Mouse (Mus musculus) layer of hippocampus, adult 11-12 months (tissue): ENCODE measurements at regions not wholly inside any gene's neighbourhood (a gene's known extent, or its start where the extent isn't known, plus 50 kb on each side); places are given as distances from the start of the nearest gene placed in this dataset.

Source experiments
- DNase-seq: peaks from one replicate; pipeline ENCODE4 v3.0.0; 2022; ENCODE audit warnings: low spot score

DNA sequence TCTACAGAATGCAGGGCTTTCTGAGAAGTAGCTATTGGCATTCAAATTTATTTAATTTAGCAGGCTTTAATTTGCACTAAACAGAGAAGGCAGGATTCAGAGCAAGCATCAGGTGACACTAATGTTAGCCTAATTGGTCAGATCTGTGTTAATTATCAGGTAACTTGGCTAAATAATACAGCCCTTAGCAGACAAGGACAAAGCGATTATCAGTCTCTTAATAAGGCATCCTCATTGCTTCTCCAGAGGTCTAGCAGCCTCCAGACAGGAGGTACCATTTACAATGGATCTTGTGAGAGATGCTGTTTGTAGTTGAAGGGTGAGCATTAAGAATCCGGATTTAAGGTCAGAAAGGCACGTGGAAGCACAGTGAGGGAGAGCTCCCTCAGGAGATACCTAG lies 253.7 kb upstream of the Fam92a start:
- DNase-seq: no peak

DNA sequence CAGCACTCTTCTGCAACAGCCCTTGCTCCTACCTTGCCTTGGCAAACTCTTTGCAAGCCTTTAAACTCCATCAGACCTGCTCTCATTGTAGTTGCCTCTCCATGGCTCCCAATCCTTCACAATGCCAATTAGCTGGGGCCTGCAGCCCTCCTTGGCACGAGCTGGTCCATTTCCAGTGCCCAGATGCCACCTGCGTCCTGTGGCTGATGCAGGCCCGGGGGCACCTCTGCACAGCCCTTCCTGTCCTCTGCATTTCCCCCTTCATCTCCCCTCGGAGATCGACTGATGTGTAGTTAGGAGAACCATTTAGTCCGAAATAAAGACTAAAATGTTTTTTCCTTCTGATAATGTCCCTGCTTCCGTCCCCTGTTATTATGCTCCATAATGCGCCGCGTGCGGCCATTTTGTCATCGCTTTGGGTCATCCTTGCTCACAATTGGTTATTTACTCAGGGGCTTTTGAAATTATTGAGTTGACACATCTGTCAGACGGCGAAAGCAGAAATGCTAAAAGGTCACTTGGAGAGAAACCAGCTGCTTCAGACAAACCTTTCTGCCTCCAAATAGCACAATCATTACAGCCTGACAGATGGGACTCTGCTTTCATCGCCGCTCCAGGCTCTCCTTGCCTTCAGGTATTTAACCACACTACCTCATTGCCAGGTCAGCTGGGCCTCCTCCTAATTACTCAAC lies 250.0 kb upstream of the Fam92a start:
- DNase-seq: no peak

DNA sequence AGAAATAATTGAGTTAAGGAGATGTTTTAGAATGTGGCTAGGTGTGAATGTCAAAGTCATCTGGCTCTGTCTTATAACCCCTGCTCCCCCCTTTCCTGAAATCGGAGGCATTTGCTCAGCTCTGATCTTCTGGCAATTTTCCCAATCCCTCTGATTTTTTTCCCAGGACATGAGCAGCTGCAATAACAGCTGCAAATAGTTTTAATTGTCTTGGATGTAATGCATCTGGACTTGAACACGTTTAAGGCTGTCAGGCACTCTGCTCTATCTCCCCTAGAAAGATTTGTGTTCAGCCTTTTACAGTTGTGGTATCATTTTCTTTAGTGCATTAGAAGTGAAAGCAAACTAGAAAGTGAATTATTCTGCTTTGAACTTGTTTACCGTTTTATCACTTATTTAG lies 246.3 kb upstream of the Fam92a start:
- DNase-seq: no peak

DNA sequence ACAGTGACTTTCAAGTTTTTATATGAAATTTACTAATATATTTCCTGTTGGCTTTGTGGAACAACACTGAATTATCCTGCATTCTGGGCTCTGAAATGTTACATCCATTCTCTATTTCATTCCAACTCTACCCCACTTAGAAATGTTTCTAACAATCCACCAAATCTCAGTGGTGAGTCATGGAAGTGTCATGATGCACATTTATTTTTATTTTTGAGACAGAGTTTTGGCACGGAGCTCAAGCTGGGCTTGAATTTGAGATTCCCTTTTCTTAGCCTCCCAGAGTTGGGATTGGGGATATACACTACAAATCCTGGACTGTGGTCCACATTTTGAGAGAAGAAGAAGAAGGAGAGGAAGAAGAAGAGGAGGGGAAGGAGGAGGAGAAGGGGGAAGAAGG lies 223.5 kb upstream of the Fam92a start:
- no peak for DNase-seq

DNA sequence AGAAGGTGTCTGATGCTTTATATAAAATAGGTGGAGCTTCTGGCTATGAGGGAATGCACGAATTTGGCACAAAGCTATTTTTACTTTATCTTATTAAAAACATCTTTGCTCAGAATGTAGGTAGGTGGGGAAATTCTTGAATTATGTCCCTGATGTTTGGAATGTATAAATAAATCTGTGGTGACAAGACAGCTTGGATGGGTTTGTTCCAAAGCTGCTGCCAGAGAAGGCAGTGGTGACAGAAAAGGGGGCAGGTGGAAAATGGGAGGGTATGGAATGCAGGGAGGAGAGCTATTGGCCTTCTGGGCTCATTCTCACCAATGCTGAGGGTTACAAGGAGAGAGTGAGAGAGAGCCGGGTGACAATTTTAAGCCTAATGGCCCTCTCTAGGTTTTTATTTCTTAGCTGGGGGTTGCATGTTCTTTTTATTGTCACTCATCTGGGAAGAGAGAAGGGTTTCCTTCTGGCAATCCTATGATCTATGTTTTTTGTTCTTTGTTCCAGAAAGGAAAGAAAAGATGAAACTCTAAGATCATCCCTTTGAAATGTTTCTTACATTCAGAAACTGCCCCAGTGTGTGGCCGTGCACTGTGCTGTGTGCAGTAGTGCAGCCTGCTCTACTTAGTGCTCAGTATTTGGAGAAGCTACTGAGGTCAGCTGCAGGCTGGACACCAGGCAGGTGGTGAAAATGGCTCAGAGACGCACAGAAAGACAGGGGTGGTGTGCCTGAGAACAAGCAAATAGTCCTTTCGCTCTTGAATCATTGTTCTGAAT lies 205.2 kb upstream of the Fam92a start:
- DNase-seq: no peak

DNA sequence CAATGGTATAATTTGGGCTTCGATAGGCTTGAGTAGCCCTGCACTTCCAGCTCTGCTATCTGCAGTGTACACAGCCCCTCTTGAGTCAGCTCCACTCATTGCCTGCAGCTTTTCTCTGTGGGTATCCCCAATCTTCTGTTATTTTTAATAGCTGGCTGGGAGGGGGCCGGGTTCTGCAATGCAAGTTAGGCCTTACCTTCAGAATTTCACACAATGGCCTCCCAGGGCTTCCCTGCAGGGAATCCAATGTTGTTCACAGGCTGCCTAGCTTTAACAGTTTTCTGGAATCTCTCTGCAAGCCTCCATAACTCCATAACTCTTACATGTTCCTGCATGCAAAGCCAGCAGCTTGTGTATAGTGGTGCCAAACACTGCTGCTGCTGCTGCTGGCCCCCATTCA lies 197.7 kb upstream of the Fam92a start:
- DNase-seq: no peak

DNA sequence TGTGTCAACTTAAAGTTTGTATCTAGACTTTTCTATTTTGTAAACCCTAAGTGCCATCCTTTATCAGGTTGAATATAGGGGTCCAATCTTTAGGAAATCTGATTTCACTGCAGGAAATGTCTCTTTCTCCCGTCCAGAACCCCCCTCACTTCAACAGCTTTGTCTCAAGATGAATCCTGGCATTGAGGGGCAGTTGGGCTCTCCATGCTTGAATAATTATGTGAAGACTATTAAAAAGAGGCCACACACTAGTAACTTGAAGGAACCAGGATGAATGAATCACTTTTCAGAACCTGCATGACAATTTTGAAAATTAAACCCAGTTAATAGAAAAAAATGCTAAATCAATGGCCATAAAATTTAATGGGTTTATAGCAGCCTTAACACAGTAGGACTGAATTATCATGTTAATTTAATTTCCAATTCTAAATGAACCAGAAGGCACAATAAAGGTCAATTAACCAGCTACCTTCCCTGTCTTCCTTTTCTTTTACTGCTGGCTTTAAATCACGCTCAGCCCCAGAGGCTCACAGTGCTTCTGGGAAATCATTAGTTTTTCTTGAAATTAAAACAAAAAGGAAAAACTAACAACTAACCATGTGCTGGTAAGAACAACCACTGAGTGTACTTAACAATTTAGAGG lies 185.3 kb upstream of the Fam92a start:
- no peak for DNase-seq

DNA sequence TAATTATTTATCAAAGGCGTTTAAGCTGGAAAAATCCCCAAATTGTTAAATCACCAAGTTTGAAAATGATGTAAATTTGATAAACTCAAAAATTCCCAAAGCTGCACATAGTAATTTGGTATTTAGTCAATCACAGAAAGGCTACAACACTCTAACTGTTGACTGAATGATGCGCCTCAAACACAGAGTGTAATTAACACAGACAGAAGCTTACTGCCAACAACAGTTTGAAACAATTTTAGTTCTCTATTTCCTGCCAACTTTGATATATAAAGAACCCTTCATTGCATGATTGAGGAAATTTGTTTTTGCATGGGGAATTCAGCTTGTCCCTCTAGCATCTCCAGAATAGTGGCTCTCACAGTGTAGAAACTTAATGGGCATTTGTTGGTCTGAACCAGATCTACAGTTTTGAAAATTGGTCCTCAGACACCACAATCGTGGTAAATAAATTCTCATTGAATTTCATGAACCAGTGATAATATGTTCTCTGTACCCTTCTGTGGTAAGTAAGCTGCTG lies 181.6 kb upstream of the Fam92a start:
- DNase-seq: no peak

DNA sequence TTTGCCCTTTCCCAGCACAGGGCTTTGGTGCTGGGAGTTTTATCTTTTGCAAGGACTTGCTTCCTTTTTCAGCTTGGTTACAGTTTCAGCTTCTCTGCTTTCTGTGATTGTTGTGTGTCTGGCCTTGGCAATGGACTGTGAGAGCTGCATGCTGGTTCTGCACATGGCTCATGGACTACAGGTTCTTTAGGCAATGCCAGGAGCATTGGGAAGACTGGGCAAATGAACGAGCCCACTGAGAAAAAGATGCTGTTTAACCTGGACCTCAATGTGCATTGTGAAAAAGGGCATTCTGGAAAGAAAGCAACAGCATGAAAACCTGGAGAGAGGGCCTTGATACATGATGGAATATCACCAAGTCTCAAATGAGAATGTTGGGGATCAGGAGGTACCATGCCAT lies 167.4 kb upstream of the Fam92a start:
- DNase-seq: no peak

DNA sequence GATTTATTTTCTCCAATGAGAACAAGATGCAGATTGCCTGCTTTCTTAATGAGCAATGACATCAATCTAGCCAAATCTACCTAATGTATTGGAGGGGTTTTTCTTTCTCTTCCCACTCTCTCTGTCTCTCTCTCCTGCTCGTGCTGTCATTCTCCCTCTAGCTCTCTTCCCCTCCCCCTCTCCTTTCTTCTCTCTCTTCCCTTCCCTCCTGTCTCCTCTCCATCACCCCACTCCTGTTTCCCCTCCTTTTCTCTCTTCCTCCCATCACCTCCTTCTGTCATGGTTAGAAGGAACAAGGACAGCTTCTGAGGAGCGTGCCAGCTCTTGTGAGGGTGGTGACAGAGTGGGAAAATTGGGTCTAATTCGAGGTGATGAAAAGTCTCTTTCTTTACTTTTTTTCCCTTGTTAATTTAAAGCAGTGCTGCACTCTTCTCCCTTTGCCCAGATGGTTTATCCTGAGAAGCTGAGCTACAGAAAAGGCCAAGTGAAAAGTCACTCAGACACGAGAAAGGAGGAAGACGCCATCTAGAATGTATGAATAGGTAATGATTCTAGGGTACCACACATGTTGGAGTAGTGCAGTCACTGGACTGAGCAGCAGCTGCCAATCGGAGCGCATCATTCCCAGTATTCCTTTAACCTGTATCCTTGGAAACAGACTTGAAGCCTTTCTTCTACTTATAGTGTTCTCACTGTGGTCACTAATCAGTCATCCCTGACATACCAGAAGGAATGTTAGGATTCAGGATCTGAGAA lies 163.2 kb upstream of the Fam92a start:
- DNase-seq: no peak

DNA sequence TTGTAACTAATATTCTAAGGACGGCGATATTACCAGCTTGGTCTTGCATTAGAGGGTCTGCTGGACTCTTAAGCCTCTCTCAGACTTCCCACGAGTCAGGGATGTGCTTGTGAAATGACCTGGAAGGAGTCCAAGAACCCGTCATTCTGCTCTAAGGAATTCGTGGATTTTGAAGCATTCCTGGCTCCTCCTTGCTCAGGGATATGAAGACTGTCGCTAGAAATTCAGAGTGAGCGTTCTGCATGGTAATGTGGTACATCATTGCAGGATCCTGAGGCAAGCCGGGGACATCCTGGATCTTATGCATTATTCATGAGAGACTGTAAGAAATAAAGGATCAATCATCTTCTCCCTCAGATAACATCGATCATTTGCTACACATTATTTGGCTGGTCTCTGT lies 162.6 kb upstream of the Fam92a start:
- no peak for DNase-seq

DNA sequence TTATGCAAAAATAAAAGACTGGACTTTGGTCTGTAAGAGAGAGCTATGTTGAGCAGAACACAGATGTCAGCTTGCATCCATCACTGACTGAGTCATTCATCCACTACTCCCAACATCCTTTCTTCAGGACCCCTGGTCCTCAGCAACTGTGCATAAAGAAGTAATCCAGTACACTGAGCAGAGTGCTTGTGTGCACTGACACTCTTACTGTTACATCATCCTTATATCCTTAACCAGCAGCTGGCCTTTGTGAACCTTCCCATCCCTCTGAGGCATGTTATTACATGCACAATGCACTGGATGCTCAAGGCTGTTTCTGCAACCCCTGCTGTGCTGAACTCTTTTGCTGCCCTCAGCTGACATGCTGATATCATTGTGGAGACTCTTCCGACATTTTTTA lies 144.2 kb upstream of the Fam92a start:
- no peak for DNase-seq

DNA sequence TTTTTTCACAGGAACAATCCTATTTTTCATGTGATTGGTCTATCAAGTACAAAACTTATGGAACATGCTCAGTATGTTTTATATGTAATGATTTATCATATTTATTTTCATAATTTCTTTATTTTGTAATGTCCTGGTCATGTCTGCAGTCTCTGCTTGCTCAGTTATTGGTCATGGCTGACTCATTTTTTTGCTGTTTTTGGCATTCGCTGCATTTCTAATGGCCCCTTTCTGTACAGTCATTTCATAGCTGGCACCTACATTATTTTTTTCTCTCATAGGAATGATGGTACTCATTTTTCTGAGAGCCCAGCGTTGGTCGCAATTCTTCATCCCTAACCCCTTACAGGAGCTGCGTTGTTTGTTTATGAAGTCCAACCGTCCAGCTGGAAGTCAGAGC lies 136.5 kb upstream of the Fam92a start:
- no peak for DNase-seq

DNA sequence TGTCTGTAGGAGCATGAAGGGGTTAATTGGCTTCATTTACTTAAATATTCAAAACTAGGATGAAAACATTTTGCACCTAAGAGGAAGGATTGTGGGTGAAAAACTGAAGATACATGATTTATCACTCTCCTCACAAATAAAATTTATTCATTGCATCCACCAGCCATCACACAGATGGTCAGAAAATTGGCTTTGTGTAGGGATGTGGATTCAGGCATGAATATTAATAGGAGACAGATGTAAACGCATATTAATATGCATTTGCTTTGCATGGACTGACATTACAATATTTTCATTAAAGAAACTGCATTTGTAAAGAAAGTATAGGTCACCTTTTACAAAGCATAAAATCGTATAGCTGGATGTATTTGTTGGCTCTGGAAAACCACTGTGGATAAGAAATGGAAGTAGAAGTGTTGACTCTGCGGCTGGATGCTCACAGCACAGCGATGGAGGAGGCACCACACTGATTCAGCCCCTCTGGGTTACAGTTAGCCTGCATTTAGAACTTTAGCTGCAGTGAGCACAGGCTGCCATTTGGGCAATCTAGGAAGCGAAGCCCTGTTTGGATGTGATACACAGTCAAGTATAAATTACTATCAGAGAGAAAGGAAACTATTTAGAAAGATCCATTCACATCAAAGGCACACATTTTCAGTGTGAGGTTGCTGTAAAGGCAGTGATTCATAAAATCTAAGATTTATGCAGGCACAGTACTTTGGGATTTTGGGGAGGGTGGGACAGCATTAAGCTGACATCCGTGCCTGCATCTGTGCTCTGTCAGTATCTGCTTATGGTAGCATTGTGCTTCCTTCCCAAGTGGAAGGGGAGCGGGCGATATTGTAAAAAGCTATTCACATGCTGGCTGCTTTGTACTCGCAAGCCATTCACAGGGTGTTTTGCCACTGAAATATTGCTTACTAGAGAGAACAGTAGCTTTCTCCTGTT lies 135.1 kb upstream of the Fam92a start:
- no peak for DNase-seq

DNA sequence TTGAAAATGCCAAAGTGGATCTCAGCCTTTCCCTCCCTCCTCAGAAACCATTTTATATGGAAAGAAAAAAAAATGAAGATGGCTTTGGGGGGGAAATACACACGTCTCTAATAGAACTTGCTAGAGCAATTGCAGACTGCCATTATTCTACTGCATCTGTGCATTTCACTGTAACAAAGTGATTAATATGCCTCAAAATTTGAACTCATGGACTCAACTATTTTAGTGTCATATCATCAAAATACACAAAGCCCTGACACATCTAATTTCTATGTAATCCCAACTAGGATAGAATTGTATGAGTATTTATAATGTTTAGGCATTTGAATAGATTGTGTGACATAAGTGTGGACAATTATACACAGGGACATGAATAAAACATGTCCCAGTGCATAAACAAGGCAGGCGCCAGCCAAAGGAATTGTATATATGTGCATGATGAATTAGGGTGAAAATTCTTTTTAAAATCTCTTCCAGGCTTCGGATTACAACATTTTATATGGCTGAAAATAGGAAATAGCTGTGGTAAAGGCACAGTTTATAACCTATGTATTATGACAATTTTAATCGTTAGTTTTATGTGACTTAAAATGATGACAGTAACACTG lies 115.4 kb upstream of the Fam92a start:
- no peak for DNase-seq

DNA sequence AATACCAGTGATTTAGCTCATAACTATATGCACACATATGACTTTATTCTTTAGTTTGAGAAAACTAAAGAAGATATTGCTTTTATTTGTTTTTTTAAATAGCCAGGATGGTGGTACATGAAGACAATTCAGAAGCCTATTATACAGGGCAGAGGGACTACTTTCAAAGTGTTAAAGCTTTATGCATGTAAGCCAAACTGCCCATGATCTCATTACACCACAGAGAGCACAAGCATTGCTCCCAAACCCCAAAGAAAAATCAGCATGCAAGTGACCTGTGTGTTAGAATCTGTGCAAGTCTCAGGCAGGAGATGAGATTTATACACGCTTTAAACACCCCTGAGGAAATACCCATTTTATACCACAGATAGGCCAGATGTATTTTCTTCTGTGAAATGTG lies 114.6 kb upstream of the Fam92a start:
- DNase-seq: no peak

DNA sequence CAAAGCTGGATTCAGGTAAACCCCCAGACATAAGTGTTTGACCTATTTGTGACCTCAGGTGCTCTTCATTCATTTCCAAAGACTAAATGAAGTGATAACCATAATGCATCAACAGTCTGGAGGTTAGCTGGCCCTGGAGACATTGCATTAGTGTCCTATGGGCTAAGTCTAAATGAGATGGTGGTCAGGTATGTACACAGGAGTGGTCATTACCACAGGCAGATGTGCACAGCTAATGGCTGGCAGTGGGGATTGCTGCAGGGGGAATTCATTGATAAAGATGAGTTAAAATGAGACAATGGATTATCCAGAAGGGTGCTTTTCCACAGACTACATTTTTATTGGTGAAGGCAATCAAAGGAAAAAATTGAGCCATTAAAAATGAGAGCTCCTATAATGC lies 114.2 kb upstream of the Fam92a start:
- no peak for DNase-seq

DNA sequence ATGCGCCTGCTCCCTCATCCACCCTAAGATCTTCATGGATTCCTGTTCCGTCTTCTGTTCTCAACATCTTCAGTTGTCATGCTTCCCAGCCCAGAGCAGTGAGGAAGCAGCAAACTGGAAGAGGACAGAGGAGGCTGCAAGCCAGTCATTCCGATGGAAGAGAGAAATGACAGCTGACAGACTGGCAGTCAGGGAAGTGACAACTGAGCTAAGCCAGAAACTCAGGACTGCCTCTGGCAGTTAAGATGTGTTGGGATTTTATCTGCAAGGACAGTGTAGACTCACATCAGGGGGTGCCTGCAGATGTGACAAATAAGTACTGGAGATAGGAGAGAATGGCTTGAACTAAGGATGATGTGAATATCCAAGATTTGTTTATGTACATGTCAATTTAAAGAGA lies 106.1 kb upstream of the Fam92a start:
- no peak for DNase-seq

DNA sequence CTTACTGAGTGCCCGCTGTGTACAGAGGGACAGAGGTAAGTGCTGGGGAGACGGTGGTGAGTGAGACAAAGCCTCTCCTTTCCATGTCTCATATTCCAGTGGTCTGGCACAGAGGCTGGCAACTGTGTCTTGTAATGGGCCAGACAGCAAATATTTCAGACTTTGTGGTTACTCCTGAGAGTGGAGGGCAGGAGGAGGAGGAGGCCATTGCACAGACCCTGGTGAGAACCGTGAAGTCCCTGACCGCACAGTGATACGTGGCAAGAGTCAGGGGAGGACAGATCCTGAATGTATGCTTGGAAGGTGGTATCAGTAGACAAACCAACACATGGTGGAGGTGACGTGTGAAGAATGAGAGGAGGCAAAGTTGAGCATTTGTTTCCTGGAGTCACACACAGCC lies 101.6 kb upstream of the Fam92a start:
- DNase-seq: no peak

DNA sequence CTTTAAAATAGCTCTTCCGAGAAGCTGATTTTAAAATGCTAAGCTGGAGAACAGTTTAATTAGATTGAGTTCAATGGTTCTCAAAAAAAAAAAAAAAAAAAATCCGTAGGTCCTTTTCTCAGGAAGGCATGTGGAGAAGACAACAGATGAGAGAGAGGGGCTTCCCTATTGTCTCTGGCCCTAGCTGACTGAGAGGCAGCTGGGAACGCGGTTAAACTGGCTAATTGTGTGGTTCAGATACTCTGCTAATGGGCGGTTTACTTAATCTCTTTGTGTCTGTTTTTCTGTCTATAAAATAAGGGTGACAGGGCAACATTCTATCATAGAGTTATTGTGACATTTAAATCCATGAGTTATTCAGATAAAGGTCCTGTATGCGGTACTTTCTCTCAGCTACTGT lies 101.1 kb upstream of the Fam92a start:
- no peak for DNase-seq

DNA sequence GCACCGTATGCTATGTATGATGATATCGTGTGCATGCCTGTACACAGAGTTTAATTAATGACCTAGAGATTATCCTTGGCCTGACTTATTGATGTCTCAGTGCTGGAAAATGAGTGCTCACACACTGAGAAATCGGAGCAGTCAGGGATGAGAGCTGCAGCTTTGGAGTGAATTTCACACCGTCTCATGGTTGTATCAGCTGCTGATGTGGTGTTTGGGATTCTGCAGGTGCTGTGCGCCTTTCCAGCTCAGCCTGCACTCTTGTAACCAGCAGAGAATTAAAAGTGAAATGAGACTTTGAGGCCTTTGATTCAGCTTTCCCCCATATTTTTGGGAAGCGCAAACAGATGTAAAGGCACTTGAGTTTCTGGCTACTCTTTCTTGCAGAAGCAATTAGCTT lies 100.6 kb upstream of the Fam92a start:
- no peak for DNase-seq
